Mouse (Mus musculus) erythroblast, embryonic 14.5 days (primary cell): ENCODE results near the gene Nox3. TPM values are rescaled to one million over a fixed set of nuclear protein-coding genes. Genes with fewer than 3 reads are reported as not detected.

Source experiments
- H3K27me3 ChIP-seq: 2 replicates; pipeline ENCODE4 v1.6.1; 2012; ENCODE audit warnings: inconsistent platforms; ENCODE audit not compliant: control insufficient read depth
- H3K36me3 ChIP-seq: 2 replicates; pipeline ENCODE4 v1.6.1; 2012; ENCODE audit warnings: mild to moderate bottlenecking, inconsistent platforms; ENCODE audit not compliant: control insufficient read depth
- H3K4me1 ChIP-seq: 2 replicates; pipeline ENCODE4 v1.6.1; 2012; ENCODE audit warnings: inconsistent platforms; ENCODE audit not compliant: control insufficient read depth
- H3K4me3 ChIP-seq: replicated peaks from 2 replicates; pipeline ENCODE3; 2012; ENCODE audit warnings: moderate library complexity, mild to moderate bottlenecking, inconsistent platforms
- H3K9me3 ChIP-seq: 2 replicates; pipeline ENCODE4 v1.6.1; 2012; ENCODE audit warnings: low read length, inconsistent platforms, mixed read lengths; ENCODE audit not compliant: control insufficient read depth
- GATA1 ChIP-seq: IDR thresholded peaks from 2 replicates; pipeline ENCODE4 v1.6.1; 2012; ENCODE audit warnings: low read length, inconsistent platforms, mixed read lengths
- TAL1 ChIP-seq: IDR thresholded peaks from 3 replicates; pipeline ENCODE4 v1.6.1; 2012; ENCODE audit warnings: low read length, inconsistent platforms, mixed read lengths
- polyA plus RNA-seq: library from polyadenylated mRNA; stranded (reverse); fragments of >175 nt; gene quantifications from 2 replicates; pipeline ENCODE4 v1.2.3, GENCODE M21; 2012

Nox3 gene
- polyA plus RNA-seq, 1 experiment: not detected

DNA sequence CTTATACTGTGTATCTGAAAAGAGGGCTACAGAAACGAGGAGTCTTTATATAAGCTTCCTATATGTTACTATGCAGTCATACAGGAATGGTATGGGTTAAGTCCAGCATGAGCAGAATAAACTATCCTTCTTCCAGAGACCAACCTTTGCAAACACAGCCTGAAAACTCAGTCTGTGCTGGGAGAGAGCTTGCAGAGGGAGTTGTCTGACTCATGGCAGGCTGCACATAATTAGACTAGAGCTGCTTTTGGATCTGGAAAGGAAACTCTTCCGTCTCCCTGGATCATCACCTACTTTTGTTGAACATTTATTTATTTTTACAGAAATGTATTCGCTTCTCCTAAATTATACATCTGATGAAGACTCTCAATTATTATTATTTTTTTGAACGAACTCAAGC, 26.8 kb downstream of the Nox3 start:
- Histone ChIP-seq H3K27me3 (no peaks in the 10 kb centered on the region), H3K4me3 (no peak overlapping the region), H3K9me3 (no peaks in the 10 kb centered on the region), H3K36me3 (no peaks in the 10 kb centered on the region), H3K4me1 (no peaks in the 10 kb centered on the region)
- TF ChIP-seq GATA1 (no peak), TAL1 (no peak)

DNA sequence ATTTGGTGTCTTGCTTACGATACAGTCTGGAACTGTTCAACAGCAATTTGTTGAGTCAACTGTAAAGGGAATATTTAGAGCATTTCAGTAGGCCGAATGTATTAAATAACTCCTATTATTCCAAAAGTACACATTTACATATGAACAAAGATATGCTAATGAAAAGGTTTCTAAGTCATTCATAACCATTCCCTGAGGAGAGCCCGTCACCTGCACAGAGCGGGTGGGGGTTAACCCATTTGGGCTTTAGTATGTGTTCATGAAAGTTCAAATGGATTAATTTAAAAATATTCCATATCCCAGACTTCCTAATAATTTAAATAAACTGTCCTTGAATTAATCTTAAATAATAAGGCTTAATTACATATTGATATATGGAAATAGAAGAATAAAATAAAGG, 28.8 kb downstream of the Nox3 start:
- H3K27me3 ChIP-seq: no peaks in the 10 kb centered on the region
- H3K4me3 ChIP-seq: no peak overlapping the region
- H3K36me3 ChIP-seq: no peaks in the 10 kb centered on the region
- H3K9me3 ChIP-seq: no peaks in the 10 kb centered on the region
- TF ChIP-seq TAL1 (no peak), GATA1 (no peak)
- H3K4me1 ChIP-seq: no peaks in the 10 kb centered on the region

DNA sequence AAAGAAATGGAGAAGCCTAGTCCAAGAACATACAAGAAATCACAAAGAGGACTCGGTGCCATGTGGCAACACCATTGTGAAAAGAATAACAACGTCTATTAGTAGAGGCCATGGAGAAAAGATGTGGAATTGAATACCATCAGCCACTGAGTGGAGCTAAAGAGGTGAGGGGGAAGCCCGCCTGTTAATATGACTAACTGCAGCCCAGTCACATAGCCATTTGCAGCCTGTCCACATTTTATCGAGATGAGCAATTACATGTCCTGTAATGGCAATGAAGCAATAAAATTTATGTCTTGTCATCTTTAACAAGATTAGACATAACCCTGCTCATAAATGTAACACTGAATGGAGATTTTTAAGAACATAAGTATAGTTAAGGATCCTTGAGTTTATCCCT, 30.7 kb downstream of the Nox3 start:
- TF ChIP-seq GATA1 (no peak), TAL1 (no peak)
- Histone ChIP-seq H3K4me3 (no peak overlapping the region), H3K9me3 (no peaks in the 10 kb centered on the region)

DNA sequence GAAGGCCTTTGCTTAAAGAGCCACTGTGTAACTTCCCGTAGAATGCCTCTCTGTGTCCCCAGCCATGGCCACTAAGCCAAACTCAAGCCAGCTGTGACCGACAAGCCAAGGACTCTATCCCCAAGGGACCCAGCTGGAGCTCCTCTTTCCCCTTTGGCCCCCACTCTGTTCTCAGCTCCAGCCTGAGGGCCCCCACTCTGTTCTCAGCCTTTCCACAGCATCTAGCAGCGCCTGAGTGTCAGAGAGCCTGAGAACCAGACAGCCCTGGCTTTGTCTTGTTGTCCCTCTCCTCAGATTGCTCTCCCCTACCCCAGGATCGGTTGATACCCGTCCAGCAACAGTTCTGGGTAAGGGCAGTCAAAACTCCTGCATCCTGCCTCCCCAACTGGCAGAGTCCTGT, 36.6 kb downstream of the Nox3 start:
- no peak for TF ChIP-seq TAL1
- no peak for TF ChIP-seq GATA1
- no peaks in the 10 kb centered on the region for H3K4me1 ChIP-seq
- H3K27me3 ChIP-seq: no peaks in the 10 kb centered on the region
- H3K9me3 ChIP-seq: no peaks in the 10 kb centered on the region
- no peak overlapping the region for H3K4me3 ChIP-seq
- H3K36me3 ChIP-seq: no peaks in the 10 kb centered on the region

More for the DNA sequence above, 30.7 kb downstream of the Nox3 start:
- no peaks in the 10 kb centered on the region for H3K36me3 ChIP-seq
- H3K27me3 ChIP-seq: no peaks in the 10 kb centered on the region
- no peaks in the 10 kb centered on the region for H3K4me1 ChIP-seq

DNA sequence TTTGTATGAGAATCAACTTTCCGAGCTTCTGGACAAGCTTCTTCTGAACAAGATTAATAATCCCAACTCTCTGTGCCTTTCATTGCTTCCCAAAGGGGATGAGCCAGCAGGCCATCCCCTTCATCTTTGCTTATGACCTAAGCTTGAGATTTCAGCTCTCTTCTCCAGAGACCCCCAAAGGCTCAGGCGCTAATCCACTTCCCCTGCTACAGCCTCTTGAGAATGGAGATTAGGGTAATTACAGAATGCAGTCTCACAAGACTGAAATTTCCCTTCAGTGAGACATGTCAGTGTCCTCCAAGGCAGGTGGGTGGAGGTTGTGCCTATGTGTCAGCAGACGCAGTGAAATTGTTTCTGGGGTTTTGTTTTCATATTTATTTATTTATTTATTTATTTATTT, 45.7 kb downstream of the Nox3 start:
- no peak overlapping the region for H3K4me3 ChIP-seq
- no peaks in the 10 kb centered on the region for H3K27me3 ChIP-seq
- H3K9me3 ChIP-seq: no peaks in the 10 kb centered on the region
- H3K4me1 ChIP-seq: no peaks in the 10 kb centered on the region
- TF ChIP-seq TAL1 (no peak), GATA1 (no peak)
- H3K36me3 ChIP-seq: no peaks in the 10 kb centered on the region

DNA sequence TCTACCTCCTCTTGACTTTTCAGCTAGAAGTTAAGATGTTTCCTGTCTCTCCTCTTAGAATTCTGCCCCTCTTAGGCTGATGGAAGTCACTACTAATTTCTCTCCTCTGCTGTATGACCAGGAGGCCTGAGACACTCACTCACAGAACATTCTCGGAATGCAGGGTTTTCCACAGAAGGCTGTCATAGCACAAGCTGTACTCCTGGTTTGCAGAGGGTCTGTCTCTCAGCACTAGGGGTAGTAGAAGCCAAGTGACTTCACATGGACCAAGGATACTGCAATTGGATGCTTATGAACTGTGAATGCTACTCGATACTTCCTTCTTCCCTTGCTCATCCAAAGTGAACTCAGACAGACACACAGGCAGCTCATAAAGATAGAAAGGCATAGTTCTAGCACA, 52.5 kb downstream of the Nox3 start:
- Histone ChIP-seq H3K4me3 (no peak overlapping the region), H3K36me3 (no peaks in the 10 kb centered on the region), H3K27me3 (no peaks in the 10 kb centered on the region), H3K4me1 (no peaks in the 10 kb centered on the region), H3K9me3 (no peaks in the 10 kb centered on the region)
- TF ChIP-seq GATA1: no peak
- TF ChIP-seq TAL1: no peak

DNA sequence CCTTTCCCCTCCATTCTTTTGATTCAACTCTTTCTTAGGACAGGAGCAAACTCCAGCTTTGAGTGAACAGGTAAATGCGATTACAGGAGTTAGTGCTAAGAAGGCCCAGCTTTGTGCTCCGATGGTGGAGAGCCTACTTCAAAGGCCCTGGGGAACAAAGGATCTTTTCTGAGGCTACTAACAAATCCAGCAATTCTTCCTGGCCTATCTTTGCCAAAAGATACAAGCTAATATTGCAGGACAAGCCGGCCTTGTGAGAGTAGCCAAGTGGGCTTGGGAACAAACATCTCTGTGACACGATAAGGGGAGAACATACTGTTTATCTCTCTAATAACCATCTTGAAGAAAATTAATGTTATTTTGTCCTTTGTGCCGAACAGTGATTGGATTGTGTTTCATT, 54.6 kb downstream of the Nox3 start:
- H3K36me3 ChIP-seq: no peaks in the 10 kb centered on the region
- no peak overlapping the region for H3K4me3 ChIP-seq
- no peak for TF ChIP-seq GATA1
- TF ChIP-seq TAL1: no peak
- no peaks in the 10 kb centered on the region for H3K27me3 ChIP-seq
- H3K9me3 ChIP-seq: no peaks in the 10 kb centered on the region
- no peaks in the 10 kb centered on the region for H3K4me1 ChIP-seq

DNA sequence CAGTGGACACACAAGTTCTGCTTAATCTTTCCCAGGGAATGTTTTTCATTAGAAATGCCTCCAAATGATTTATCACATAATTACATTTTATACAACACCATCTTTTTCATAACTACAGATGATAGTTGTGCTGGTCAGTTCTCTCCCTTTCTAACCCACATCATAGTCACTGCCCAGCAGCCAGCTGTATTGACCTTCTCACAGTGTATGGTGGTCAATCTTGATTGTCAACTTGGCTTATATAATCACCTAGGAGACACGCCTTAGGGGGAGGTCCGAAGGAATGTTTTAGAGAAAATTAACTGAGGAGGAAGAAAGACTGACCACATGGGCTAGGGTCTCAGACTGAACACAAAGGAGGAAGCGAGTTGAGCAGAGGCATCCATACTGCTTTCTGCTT, 57.3 kb downstream of the Nox3 start:
- TF ChIP-seq GATA1 (no peak), TAL1 (no peak)
- Histone ChIP-seq H3K27me3 (no peaks in the 10 kb centered on the region), H3K4me3 (no peak overlapping the region), H3K36me3 (no peaks in the 10 kb centered on the region), H3K9me3 (no peaks in the 10 kb centered on the region), H3K4me1 (no peaks in the 10 kb centered on the region)

DNA sequence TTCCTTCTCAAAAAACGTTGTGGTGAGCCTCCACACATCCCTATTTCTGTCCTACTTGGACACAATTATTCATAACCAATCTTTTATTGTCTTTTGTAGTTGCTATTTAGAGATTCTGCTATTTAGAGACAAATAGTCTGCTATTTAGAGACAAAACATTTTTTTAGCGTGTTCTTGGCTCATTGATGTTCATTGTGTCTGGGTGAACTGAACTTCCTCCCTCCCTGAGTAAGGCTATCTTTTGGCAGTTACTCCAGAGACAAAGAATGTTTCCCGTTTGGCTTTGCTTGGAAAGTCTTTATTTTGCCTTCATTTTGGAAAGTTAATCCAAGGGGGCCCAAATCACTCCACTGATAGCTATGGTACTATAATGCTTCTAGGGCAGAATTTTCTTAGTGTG, 63.6 kb downstream of the Nox3 start:
- no peaks in the 10 kb centered on the region for H3K36me3 ChIP-seq
- no peak overlapping the region for H3K4me3 ChIP-seq
- no peaks in the 10 kb centered on the region for H3K27me3 ChIP-seq
- no peaks in the 10 kb centered on the region for H3K4me1 ChIP-seq
- no peaks in the 10 kb centered on the region for H3K9me3 ChIP-seq
- TF ChIP-seq GATA1 (no peak), TAL1 (no peak)

DNA sequence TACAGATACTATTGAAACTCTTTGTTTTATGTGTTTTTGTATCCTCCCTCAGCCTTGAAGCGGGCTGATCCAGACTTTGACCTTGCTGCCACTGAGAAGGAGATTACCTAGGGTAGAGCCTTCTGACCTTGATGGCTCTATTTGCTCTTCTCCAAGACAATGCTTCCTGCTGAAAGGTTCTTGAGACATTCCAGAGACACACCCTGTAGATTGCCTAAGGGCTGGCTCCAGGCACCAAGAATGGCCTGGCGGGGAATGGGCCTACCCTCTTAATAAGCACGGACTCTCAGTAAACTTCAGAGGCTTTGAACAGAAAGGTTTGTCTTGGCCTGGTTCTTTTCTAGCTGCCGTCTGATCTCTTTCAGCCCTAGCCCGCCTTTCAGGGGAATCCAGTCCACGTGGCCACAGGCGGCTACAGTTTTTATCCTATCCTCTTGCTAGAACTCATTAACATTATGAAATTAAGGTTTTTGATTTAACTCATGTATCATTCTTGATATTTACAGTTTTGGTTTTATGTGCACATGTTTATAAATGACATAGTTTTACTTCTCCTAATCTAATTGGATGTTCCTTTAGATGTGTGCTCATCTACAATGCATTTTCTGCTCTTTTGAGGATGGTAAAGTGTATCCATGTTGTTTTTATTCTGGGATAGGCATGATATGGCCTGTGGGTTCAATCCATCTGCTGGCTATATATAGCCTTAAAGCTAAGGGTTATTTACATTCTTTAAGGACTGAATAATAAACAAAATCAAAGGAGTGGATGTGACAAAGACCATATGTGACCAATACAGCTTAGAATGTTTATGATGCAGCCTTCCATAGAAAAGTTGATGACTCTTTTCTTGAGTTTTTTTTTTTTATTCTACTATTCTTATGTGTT, 79.5 kb downstream of the Nox3 start:
- no peaks in the 10 kb centered on the region for H3K36me3 ChIP-seq
- H3K27me3 ChIP-seq: no peaks in the 10 kb centered on the region
- H3K9me3 ChIP-seq: no peaks in the 10 kb centered on the region
- TF ChIP-seq GATA1 (no peak), TAL1 (no peak)
- no peaks in the 10 kb centered on the region for H3K4me1 ChIP-seq
- no peak overlapping the region for H3K4me3 ChIP-seq
